ENCODE assay signal across 9 mouse cellular contexts in genomic region chr13:81945741-81946140, GRCm38 (mm10).
DNase-seq lines count a peak whose midpoint lies in the region; ATAC-seq and TF ChIP-seq lines count a peak whose summit lies in the region.
"Had no signal": no experiment of that assay in that cellular context is flagged by ENCODE, and none has a peak within 500 bp of the region (broad histone marks: within the 10 kb centered on the region; RNA-seq: fewer than 3 reads in every experiment).

No protein-coding gene starts in this region.

- H3K9me3 ChIP-seq in lung, embryonic 15.5 days = no peaks in the 10 kb centered on the region
- H3K9me3 ChIP-seq in forebrain, embryonic 13.5 days (replicated peaks) = no peaks in the 10 kb centered on the region
- H3K9me3 ChIP-seq in limb, embryonic 13.5 days = no peaks in the 10 kb centered on the region
- no peaks in the 10 kb centered on the region for H3K9me3 ChIP-seq in stomach, postnatal 0 days (ENCODE audit: control insufficient read depth, low read length)
- H3K9me3 ChIP-seq: megakaryocyte, embryonic 14.5 days had no signal

- H3K4me3 ChIP-seq in lung, embryonic 15.5 days = peak overlapping the region; percentile 6; the same call in 1 of the 2 replicates
- H3K4me3 ChIP-seq in forebrain, embryonic 13.5 days = peak overlapping the region; percentile 27
- peak overlapping the region; percentile 32 for H3K4me3 ChIP-seq in limb, embryonic 13.5 days
- H3K4me3 ChIP-seq in stomach, postnatal 0 days (ENCODE audit: low read depth, low read length) = no peak overlapping the region
- H3K4me3 ChIP-seq: megakaryocyte, embryonic 14.5 days had no signal

- TF ChIP-seq EP300 in stomach, postnatal 0 days (optimal IDR thresholded peaks at IDR 0.05) = no peak

- ATAC-seq in lung, embryonic 15.5 days (ENCODE audit: borderline replicate concordance, extremely low read depth, low FRiP score, low TSS enrichment) = no peak
- peak; percentile 36; the same call in 1 of the 2 replicates for ATAC-seq in forebrain, embryonic 13.5 days
- ATAC-seq in limb, embryonic 13.5 days (ENCODE audit: low FRiP score, low read depth) = no peak
- ATAC-seq in stomach, postnatal 0 days (ENCODE audit: low FRiP score, low TSS enrichment) = no peak

- no peaks in the 10 kb centered on the region for H3K27me3 ChIP-seq in lung, embryonic 15.5 days
- H3K27me3 ChIP-seq in forebrain, embryonic 13.5 days = no peaks in the 10 kb centered on the region
- peaks cover 5% of the 10 kb centered on the region; the same call in 1 of the 2 replicates for H3K27me3 ChIP-seq in limb, embryonic 13.5 days
- no peaks in the 10 kb centered on the region for H3K27me3 ChIP-seq in stomach, postnatal 0 days (ENCODE audit: control insufficient read depth, insufficient read depth, low read length)
- H3K27me3 ChIP-seq: megakaryocyte, embryonic 14.5 days had no signal

- DNase-seq in lung, adult 18-20 months = no peak
- DNase-seq in stomach, postnatal 0 days (ENCODE audit: low spot score) = no peak
- no peak for DNase-seq in lung, postnatal 36 days
- no peak for DNase-seq in layer of hippocampus, adult 9-10 months (ENCODE audit: low spot score)
- DNase-seq: thymus, adult 18-20 months had no signal

- H3K9ac ChIP-seq in lung, embryonic 15.5 days = no peak overlapping the region
- peak overlapping the region; percentile 56 for H3K9ac ChIP-seq in forebrain, embryonic 13.5 days
- peak overlapping the region; percentile 55; the same call in 1 of the 2 replicates for H3K9ac ChIP-seq in limb, embryonic 13.5 days
- H3K9ac ChIP-seq in stomach, postnatal 0 days (ENCODE audit: low read length) = no peak overlapping the region

- 3% methylated on average over 9 of the region's 9 CpGs for WGBS in lung, embryonic 15.5 days
- 5% methylated on average over 9 of the region's 9 CpGs for WGBS in forebrain, embryonic 13.5 days
- WGBS in limb, embryonic 13.5 days = 6% methylated on average over 9 of the region's 9 CpGs
- 5% methylated on average over 9 of the region's 9 CpGs for WGBS in stomach, postnatal 0 days

- H3K4me1 ChIP-seq in lung, embryonic 15.5 days = peaks cover 4% of the 10 kb centered on the region; the same call in 1 of the 2 replicates
- H3K4me1 ChIP-seq in forebrain, embryonic 13.5 days = peaks cover 17% of the 10 kb centered on the region
- no peaks in the 10 kb centered on the region for H3K4me1 ChIP-seq in limb, embryonic 13.5 days
- H3K4me1 ChIP-seq in stomach, postnatal 0 days (replicated peaks; ENCODE audit: control insufficient read depth, insufficient read depth) = no peaks in the 10 kb centered on the region

- peak overlapping the region; percentile 42 for H3K4me2 ChIP-seq in lung, embryonic 15.5 days
- peak overlapping the region; percentile 55 for H3K4me2 ChIP-seq in forebrain, embryonic 13.5 days
- peak overlapping the region; percentile 62 for H3K4me2 ChIP-seq in limb, embryonic 13.5 days (replicated peaks)
- peak overlapping the region; percentile 41; the same call in 1 of the 2 replicates for H3K4me2 ChIP-seq in stomach, postnatal 0 days (replicated peaks; ENCODE audit: low read depth)

- no peak overlapping the region for H3K27ac ChIP-seq in lung, embryonic 15.5 days
- no peak overlapping the region; the same call in 1 of the 2 replicates for H3K27ac ChIP-seq in forebrain, embryonic 13.5 days
- no peak overlapping the region for H3K27ac ChIP-seq in limb, embryonic 13.5 days
- no peak overlapping the region for H3K27ac ChIP-seq in stomach, postnatal 0 days (replicated peaks)

- TF ChIP-seq CTCF in stomach, postnatal 0 days (IDR thresholded peaks at IDR 0.05; ENCODE audit: low read depth) = no peak

- no peaks in the 10 kb centered on the region for H3K36me3 ChIP-seq in lung, embryonic 15.5 days
- H3K36me3 ChIP-seq in forebrain, embryonic 13.5 days (ENCODE audit: poor library complexity, severe bottlenecking) = no peaks in the 10 kb centered on the region
- no peaks in the 10 kb centered on the region for H3K36me3 ChIP-seq in limb, embryonic 13.5 days
- H3K36me3 ChIP-seq in stomach, postnatal 0 days (ENCODE audit: control insufficient read depth, insufficient read depth, low read length) = no peaks in the 10 kb centered on the region

Comparison
In these comparisons a context has a peak if more than half of its experiments do, and no peak if none do; other contexts are left out.
1. H3K9ac ChIP-seq: peak in forebrain, embryonic 13.5 days (single experiment) and limb, embryonic 13.5 days (single experiment); none in lung, embryonic 15.5 days (single experiment) and stomach, postnatal 0 days (single experiment).
2. Peak in every context shown above with its lines, with median percentiles within 50 percentile points of each other: H3K4me2 ChIP-seq.